Mouse (Mus musculus): ENCODE results near the gene Zc3h13.

Zc3h13 gene

GRCm38 (mm10) chr14:75323354-75323753 lies 39.2 kb downstream of the Zc3h13 start:
- DNase-seq (ENCODE audit: low spot score in 2 of 2): no peak

- no peak for DNase-seq (ENCODE audit: low spot score in 2 of 2)
These were observed 43.9 kb downstream of the Zc3h13 start for GRCm38 (mm10) chr14:75328062-75328461.

GRCm38 (mm10) chr14:75330621-75331020 lies 46.4 kb downstream of the Zc3h13 start:
- no peak for DNase-seq (ENCODE audit: low spot score in 2 of 2)

- DNase-seq (ENCODE audit: low spot score in 2 of 2): no peak
These were observed 50.1 kb downstream of the Zc3h13 start for GRCm38 (mm10) chr14:75334321-75334720.

- DNase-seq (ENCODE audit: low spot score in 2 of 2): no peak
These were observed 53.7 kb downstream of the Zc3h13 start for GRCm38 (mm10) chr14:75337884-75338283.

GRCm38 (mm10) chr14:75346041-75346440 lies 61.9 kb downstream of the Zc3h13 start:
- no peak for DNase-seq (ENCODE audit: low spot score in 2 of 2)

DNA sequence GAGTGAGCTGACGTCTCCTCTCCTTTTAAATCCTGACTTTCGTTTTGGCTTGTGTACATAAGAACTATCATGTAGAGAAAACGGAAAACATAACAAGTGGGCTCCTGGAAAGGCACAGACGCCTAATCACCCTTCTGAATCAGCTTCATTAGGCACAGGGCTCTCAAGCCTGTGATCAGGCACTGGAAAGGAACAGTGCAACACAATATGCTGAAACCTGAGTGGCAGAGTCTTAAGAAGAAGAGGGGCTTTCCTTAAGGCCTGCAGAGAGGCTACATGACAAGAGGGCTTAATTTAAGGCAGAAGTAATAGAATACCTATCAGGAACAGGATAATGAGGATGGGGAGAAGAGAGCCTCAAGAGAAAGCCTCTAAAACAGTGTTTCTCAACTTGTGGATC lies 67.5 kb downstream of the Zc3h13 start:
- no peak for DNase-seq (ENCODE audit: low spot score in 2 of 2)

- DNase-seq (ENCODE audit: low spot score in 2 of 2): no peak
These were observed 79.1 kb downstream of the Zc3h13 start for GRCm38 (mm10) chr14:75363316-75363715.

- DNase-seq (ENCODE audit: low spot score in 2 of 2): no peak
These were observed 81.3 kb downstream of the Zc3h13 start for GRCm38 (mm10) chr14:75365301-75366035.

GRCm38 (mm10) chr14:75366741-75367140 lies 82.6 kb downstream of the Zc3h13 start:
- no peak for DNase-seq (ENCODE audit: low spot score in 2 of 2)

DNA sequence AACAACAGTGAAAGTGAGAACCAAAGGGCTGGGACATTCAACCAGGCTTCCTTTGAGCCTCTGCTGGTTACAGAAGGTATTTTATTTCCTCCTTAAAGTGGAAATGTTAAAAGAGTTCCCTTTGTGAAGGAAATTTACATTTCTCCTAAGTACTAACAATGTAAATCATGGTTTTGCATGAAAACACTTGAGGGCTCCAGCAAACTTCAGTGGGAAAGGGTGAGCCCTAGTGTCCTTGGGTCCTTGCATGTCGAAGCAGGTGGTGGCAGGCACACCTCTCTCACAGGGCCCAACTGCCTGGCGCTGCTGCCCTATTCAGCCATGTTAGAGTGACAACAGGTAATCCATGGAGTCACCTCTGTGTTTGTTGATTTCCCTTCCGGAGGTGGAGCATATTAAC lies 83.3 kb downstream of the Zc3h13 start:
- no peak for DNase-seq (ENCODE audit: low spot score in 2 of 2)

- no peak for DNase-seq (ENCODE audit: low spot score in 2 of 2)
These were observed 85.7 kb downstream of the Zc3h13 start for GRCm38 (mm10) chr14:75369880-75370279.

DNA sequence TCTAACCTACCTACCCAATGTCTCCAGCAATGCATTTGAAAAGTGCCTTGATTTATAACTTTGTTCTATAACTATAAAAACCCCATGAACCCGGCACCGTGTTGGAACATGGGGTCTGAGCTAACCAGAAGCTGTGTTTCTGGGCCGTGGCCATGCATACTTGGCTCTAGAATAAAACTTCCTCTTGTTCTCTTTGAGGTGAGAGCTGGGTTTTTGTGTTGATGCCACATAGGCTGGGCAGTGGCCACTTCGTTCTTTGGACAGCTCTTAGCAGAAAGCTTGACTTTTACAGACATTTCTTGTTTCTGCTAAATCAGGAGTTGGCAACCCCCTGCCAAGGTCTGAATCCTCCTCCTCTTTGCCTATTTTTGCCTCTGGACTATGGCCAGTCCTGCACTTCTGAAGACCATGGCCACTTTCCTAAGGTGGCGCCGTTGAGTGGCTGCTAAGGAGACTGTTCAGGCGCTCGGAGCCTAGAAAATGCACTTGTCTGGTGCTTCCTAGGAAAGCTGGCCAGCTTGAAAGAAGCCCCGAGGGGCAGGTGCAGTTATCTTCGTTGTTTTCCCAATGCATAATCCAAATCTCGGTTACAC lies 90.9 kb downstream of the Zc3h13 start:
- no peak for DNase-seq (ENCODE audit: low spot score in 2 of 2)

GRCm38 (mm10) chr14:75376256-75376655 lies 92.1 kb downstream of the Zc3h13 start:
- DNase-seq (ENCODE audit: low spot score in 2 of 2): no peak

DNA sequence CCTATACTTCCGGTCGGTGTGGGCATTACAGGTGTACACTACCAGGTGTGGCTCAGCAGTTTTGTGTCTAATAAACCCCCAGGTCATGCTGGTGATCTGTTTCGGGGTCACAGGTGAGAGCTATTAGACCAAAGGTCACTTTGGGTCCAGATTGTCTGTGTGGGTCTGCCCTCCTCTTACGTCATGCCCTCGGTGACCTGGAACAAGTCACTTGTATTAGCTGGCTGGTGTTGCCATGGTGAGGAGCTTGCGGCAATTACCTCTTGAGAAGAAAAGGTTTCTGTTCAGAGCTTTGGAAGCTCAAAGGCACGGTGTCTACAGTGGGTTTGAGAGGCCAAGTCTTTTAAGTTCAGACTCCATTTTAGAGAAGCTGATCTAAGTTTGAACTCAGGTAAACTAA lies 93.4 kb downstream of the Zc3h13 start:
- no peak for DNase-seq (ENCODE audit: low spot score in 2 of 2)

All from heart, adult 9 months (tissue).